Mouse (Mus musculus) hindbrain, embryonic 10.5 days (tissue): ENCODE data around the gene Ccdc125. TPM values are rescaled to one million over a fixed set of nuclear protein-coding genes. Genes with fewer than 3 reads are reported as not detected.

Source experiments
- DNase-seq: peaks from one replicate; pipeline ENCODE4 v3.0.0-alpha.2; 2017; ENCODE audit warnings: low spot score
- H3K27ac ChIP-seq: fragments of 300-500 bp; sonication (generic); 2 replicates; pipeline ENCODE4 v1.5.1; 2016; ENCODE audit warnings: mild to moderate bottlenecking, moderate library complexity
- H3K27me3 ChIP-seq: fragments of 300-500 bp; sonication (generic); 2 replicates; pipeline ENCODE4 v1.6.1; 2016; ENCODE audit warnings: mild to moderate bottlenecking; ENCODE audit not compliant: poor library complexity, insufficient read depth, severe bottlenecking
- H3K36me3 ChIP-seq: fragments of 300-500 bp; sonication (generic); 2 replicates; pipeline ENCODE4 v1.6.1; 2016; ENCODE audit warnings: mild to moderate bottlenecking, moderate library complexity
- H3K4me1 ChIP-seq: fragments of 300-500 bp; sonication (generic); replicated peaks from 2 replicates; pipeline ENCODE4 v1.6.1; 2016; ENCODE audit warnings: mild to moderate bottlenecking
- H3K4me3 ChIP-seq: fragments of 300-500 bp; sonication (generic); 2 replicates; pipeline ENCODE4 v1.5.1; 2016; ENCODE audit warnings: mild to moderate bottlenecking, moderate library complexity
- H3K9me3 ChIP-seq: fragments of 300-500 bp; sonication (generic); 2 replicates; pipeline ENCODE4 v1.6.1; 2016; ENCODE audit warnings: mild to moderate bottlenecking, moderate library complexity
- WGBS: fragments of 180-500 bp; shearing (Covaris S2); methylation state at CpG from one replicate; pipeline ENCODE4 v1.1.7; 2016; 5-methylcytosine and 5-hydroxymethylcytosine counted together
- polyA plus RNA-seq: library from polyadenylated mRNA; unstranded; fragments of >200 nt; fragmentation: Nextera tagmentation; extraction: Ambion mirVana; gene quantifications from 2 replicates; pipeline ENCODE4 v1.2.1, GENCODE M21; 2016

The Ccdc125 gene
- polyA plus RNA-seq, 1 experiment from 2014 or later, result 2.2 TPM

DNA sequence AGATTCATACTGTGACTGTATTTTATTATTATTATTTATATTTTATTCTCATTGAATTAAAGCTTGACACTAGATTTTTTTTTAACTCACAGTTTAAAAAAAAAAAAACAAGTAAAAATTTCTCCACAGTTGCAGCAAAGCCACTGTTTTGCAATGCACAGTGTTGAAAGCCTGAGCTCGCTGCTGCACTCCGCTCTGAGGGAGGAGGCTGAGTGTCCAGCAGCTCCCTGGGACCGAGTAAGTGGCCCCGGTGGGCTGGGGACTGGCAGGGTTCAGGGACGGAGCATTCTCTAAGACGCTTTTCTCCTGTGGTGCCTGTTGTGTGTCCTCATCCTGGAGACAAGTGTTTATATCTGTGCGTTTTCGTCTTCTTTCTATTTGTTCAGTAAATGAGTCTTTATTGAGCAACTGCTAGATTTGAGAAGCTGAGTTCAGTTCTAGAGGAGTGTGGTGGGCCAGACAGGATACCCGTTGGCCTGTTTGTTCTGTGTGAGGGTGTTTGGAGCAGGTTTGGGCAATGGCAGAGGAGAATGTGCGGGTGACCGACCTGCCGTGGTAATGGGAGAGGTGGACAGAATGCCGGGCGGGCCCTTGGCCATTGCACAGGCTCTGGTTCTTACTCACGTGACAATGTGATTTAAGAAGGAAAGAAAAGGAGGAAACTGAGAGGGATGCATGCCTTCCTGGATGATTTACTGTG, 6.6 kb downstream of the Ccdc125 start:
- 90% methylated on average over 15 of the region's 15 CpGs for WGBS
- Histone ChIP-seq H3K27ac (no peak overlapping the region), H3K27me3 (no peaks in the 10 kb centered on the region), H3K36me3 (no peaks in the 10 kb centered on the region), H3K4me3 (no peak overlapping the region), H3K4me1 (no peaks in the 10 kb centered on the region), H3K9me3 (no peaks in the 10 kb centered on the region; the same call in 1 of the 2 replicates)
- DNase-seq, result no peak

DNA sequence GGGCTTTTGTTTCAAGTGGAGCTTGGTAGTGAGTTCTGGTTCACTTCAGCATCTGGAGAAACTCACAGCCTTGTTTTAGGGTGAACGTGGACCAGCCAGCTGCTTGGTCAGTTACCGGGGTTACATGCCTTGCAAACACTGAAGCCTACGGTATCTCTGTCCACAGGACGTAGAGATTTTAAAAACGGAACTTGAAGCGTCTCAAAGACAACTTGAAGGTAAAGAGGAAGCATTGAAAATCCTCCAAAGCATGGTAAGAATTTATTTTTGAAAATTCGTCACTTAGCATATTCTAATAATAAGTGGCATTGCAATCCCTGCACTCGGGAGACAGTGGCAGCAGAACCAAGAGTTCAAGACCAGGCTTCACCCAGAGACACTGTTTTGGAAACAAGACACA, 12.1 kb downstream of the Ccdc125 start:
- H3K27me3 ChIP-seq, result no peaks in the 10 kb centered on the region
- DNase-seq, result no peak
- no peaks in the 10 kb centered on the region for H3K9me3 ChIP-seq
- H3K27ac ChIP-seq, result no peak overlapping the region
- no peaks in the 10 kb centered on the region for H3K4me1 ChIP-seq
- H3K4me3 ChIP-seq, result no peak overlapping the region
- WGBS, result 89% methylated on average over 8 of the region's 8 CpGs
- no peaks in the 10 kb centered on the region for H3K36me3 ChIP-seq

DNA sequence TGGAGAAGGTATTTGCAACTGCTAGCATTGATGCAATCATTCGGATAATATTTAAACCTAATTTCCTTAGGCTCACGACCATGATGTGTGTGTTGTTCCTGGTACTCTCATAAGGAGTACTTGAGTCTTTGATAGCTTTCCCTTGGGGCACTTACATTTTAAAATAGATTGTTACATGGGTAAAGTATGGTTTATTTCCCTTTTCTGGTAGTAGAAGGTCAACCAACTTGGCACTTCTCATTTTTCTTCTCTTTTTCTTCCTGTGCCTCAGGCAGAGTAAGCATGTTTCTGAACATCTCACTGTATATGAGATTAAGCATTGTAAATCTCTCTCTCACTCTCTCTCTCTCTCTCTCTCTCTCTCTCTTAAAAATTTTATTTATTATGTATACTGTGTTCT, 13.3 kb downstream of the Ccdc125 start:
- no peak for DNase-seq
- WGBS, result 89% methylated on average over 2 of the region's 2 CpGs
- no peaks in the 10 kb centered on the region for H3K9me3 ChIP-seq

DNA sequence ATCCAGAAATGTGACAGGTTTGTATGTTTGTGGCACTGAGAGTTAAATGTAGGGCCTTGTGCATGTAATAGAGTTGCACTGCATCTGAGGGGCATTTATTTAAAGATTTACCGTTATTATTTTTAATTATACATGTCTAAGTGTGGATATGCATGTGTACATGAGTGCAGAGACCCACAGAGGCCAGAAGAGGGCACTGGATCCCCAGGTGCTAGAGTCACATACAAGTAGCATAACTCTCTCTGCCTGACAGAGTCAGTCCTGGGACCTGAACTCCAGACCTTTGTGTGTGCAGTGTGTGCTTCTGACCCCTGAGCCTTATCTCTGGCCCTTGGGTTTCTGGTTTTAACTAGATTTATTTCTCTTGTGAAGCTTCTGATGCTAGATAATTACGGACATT, 14.8 kb downstream of the Ccdc125 start:
- 66% methylated on average over 2 of the region's 2 CpGs for WGBS
- H3K4me1 ChIP-seq, result no peaks in the 10 kb centered on the region
- no peak overlapping the region for H3K27ac ChIP-seq
- no peaks in the 10 kb centered on the region for H3K9me3 ChIP-seq
- no peaks in the 10 kb centered on the region for H3K36me3 ChIP-seq
- no peaks in the 10 kb centered on the region for H3K27me3 ChIP-seq
- DNase-seq, result no peak
- no peak overlapping the region for H3K4me3 ChIP-seq

More for the DNA sequence above, 13.3 kb downstream of the Ccdc125 start:
- Histone ChIP-seq H3K27me3 (no peaks in the 10 kb centered on the region), H3K4me3 (no peak overlapping the region), H3K36me3 (no peaks in the 10 kb centered on the region), H3K4me1 (no peaks in the 10 kb centered on the region), H3K27ac (no peak overlapping the region)

DNA sequence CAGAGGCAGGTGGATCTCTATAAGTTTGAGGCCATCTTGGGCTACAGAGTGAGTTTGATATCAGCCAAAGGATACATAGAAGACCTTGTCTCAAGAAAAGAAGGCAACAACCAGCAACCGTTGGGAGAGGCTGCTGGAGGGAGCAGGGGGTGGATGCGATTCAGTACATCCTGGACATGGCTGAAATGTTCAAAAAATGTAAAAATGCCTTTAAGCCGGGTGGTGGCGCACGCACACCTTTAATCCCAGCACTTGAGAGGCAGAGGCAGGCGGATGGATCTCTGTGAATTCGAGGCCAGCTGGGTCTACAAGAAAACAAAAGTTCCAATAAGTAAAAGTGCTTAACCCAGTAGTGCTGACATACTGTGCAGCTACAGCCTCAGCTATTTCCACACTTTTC, 18.0 kb downstream of the Ccdc125 start:
- H3K4me3 ChIP-seq, result no peak overlapping the region
- DNase-seq, result no peak
- no peaks in the 10 kb centered on the region for H3K36me3 ChIP-seq
- no peaks in the 10 kb centered on the region for H3K9me3 ChIP-seq
- no peaks in the 10 kb centered on the region for H3K27me3 ChIP-seq
- H3K4me1 ChIP-seq, result no peaks in the 10 kb centered on the region
- 69% methylated on average over 7 of the region's 7 CpGs for WGBS
- H3K27ac ChIP-seq, result no peak overlapping the region

DNA sequence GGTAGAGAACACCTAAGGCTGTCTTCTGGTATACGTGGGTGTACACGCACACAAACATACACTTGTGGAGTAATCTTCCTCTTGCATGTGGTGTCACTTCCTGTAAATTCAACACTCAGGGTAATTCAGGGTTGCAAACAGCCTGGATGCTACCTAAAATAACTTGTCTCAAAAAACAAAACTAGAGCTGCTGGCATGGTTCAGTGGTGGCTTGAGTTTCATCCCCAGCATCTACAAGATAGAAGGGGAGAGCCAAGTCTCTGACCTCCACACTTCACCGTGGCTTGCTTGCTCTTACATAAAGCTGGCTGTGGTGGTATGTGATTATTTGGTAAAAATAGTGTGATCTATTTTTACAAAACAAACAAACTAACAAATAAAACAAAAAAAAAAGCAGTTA, 28.0 kb downstream of the Ccdc125 start:
- peaks cover 71% of the 10 kb centered on the region for H3K36me3 ChIP-seq
- 96% methylated on average over 3 of the region's 3 CpGs for WGBS

DNA sequence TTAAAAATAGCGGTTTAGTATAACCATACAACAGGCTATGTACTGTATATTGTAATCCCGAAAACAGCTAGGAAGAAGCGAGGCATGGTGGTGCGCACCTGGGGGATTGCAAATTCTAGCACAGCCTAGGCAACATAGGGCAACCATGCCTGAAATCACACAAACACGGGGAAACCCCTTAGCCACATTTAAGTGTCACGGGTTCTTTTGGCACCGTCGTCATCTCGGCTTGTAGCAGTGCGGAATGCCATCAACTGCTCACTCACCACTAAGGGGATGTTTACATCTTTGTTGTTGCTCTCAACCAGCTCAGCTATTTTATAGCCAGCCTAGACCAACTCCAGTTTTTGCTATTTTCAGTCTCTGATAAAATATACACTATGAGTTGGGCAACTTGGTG, 29.3 kb downstream of the Ccdc125 start:
- Histone ChIP-seq H3K4me3 (no peak overlapping the region), H3K27me3 (no peaks in the 10 kb centered on the region), H3K36me3 (peaks cover 84% of the 10 kb centered on the region), H3K27ac (no peak overlapping the region), H3K9me3 (0 out of 2 replicates have a peak, but pooled peaks cover 1% of the 10 kb centered on the region), H3K4me1 (no peaks in the 10 kb centered on the region)
- 96% methylated on average over 10 of the region's 10 CpGs for WGBS
- DNase-seq, result no peak

More for the DNA sequence above, 28.0 kb downstream of the Ccdc125 start:
- Histone ChIP-seq H3K4me3 (no peak overlapping the region), H3K27me3 (no peaks in the 10 kb centered on the region), H3K9me3 (no peaks in the 10 kb centered on the region), H3K27ac (no peak overlapping the region), H3K4me1 (no peaks in the 10 kb centered on the region)
- DNase-seq, result no peak

DNA sequence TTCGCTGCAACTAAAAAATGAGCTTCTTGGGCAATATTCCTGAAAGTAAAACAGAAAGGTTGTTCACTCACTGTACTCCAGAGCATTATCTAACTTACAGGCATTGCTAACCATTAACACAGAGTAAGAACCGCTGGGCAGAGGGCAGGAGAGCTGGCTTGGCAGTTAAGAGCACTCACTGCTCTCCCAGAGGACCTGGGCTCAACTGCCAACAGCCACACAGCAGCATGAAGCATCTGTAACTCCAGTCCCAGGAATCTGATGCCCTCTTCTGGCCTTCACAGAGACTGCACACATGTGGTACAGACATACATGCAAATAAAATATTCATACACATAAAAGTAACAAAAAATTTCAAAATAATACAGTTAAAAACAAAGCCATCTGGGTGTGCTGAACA, 34.0 kb downstream of the Ccdc125 start:
- no peak for DNase-seq
- H3K27me3 ChIP-seq, result no peaks in the 10 kb centered on the region
- no peak overlapping the region for H3K4me3 ChIP-seq
- peaks cover 98% of the 10 kb centered on the region for H3K36me3 ChIP-seq
- 99% methylated on average over 2 of the region's 2 CpGs for WGBS
- H3K27ac ChIP-seq, result no peak overlapping the region
- H3K4me1 ChIP-seq, result no peaks in the 10 kb centered on the region
- H3K9me3 ChIP-seq, result 0 out of 2 replicates have a peak, but pooled peaks cover 4% of the 10 kb centered on the region

DNA sequence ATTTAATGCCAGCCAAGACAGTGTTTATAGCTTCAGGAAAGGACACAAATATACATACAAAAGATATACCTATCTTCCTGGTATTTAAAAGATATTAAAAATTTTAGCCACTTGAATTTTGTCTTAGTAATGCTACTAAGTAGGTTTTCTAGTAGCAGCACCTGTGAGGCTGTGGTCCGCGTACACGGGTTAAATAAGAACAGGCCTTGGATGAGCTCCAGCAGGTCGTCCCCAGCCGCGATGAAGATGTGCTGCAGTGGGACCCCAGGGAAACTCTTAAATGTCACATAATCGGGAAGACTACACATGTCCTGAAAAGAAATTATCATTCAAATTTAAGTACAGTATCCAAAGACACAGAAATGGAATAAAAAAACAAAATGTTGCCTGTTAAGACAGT, 36.7 kb downstream of the Ccdc125 start:
- Histone ChIP-seq H3K4me1 (no peaks in the 10 kb centered on the region), H3K27me3 (no peaks in the 10 kb centered on the region), H3K36me3 (peaks cover 98% of the 10 kb centered on the region), H3K27ac (no peak overlapping the region), H3K9me3 (0 out of 2 replicates have a peak, but pooled peaks cover 4% of the 10 kb centered on the region), H3K4me3 (no peak overlapping the region)
- no peak for DNase-seq
- 95% methylated on average over 7 of the region's 7 CpGs for WGBS

DNA sequence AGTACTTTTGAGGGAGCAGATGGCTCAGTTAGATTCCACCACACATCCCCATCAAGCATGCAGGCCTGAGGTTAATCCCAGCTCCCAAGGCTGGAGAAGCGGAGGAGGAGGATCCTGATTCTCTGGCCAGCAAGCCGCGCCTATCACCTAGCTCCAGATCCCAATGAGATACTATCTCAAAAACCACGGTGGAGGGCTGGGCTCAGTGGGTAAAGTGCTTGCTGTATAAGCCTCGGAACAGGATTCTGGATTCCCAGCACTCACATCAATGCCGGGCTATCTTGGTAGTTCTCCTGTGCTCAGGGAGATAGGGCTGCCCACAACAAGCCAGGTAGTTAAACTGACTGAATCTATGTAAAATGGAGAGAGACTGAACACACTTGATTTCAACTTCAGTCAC, 46.0 kb downstream of the Ccdc125 start:
- Histone ChIP-seq H3K9me3 (no peaks in the 10 kb centered on the region), H3K4me3 (no peak overlapping the region), H3K27ac (no peak overlapping the region), H3K4me1 (no peaks in the 10 kb centered on the region), H3K27me3 (no peaks in the 10 kb centered on the region), H3K36me3 (peaks cover 97% of the 10 kb centered on the region)
- WGBS, result 93% methylated on average over 6 of the region's 6 CpGs
- DNase-seq, result no peak

DNA sequence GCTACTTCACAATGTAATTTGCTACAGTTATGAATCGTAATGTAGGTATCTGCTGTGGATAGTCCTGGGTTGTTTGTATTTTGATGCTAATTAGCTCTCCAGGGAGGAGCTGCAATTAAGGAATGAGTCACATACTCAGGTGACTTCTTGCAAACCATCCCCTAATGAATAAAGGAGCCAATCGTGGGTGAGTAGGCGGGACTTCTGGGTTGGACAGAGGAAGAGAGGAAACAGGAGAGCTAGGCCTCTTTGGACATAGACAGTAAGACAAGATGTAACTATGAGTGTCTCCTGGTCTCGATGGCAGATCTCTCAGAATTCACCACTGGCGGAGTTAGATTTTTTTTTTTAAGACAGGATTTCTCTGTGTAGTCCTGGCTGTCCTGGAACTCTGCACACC, 52.1 kb downstream of the Ccdc125 start:
- 93% methylated on average over 5 of the region's 5 CpGs for WGBS
- no peak for DNase-seq
- H3K4me1 ChIP-seq, result no peaks in the 10 kb centered on the region

DNA sequence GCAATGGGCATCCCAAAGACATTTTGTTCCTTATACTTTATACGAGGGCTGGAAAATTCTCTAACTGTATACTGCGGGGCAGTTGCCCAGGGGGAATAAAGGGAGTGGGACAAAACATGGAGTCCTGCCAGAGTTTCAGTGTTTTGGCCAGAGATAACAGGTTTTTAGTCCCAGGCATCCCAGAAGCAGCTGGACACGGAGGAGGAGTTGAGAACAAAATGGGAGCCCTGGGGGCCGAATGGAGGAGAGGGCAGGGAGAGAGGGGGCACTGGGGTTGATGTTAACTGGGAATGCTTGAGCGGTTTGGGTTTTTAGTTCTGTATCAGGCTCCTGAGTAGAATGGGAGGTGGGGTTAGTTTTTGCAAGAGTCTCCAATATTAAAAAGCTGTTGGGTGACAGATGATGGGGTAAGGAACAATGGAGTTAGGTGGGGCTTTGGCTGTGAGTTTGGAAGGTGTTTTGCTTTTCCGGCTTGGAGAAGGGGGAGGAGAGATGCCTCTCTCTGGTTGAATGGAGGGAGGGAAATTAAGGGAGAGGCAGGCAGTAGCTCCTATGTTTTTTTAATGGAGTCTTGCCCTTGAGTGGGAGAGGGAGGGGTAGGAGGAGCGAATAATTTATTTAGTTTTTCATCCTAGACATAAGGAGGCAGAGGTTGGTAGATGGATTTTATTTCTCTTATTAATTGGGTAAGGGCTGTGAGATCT, 54.7 kb downstream of the Ccdc125 start:
- peaks cover 91% of the 10 kb centered on the region for H3K36me3 ChIP-seq
- peaks cover 4% of the 10 kb centered on the region for H3K4me1 ChIP-seq
- WGBS, result 82% methylated on average over 7 of the region's 7 CpGs
- DNase-seq, result no peak
- H3K9me3 ChIP-seq, result no peaks in the 10 kb centered on the region
- no peaks in the 10 kb centered on the region for H3K27me3 ChIP-seq
- no peak overlapping the region for H3K27ac ChIP-seq
- H3K4me3 ChIP-seq, result no peak overlapping the region

More for the DNA sequence above, 52.1 kb downstream of the Ccdc125 start:
- H3K27ac ChIP-seq, result no peak overlapping the region
- H3K4me3 ChIP-seq, result no peak overlapping the region
- H3K27me3 ChIP-seq, result no peaks in the 10 kb centered on the region
- H3K36me3 ChIP-seq, result peaks cover 91% of the 10 kb centered on the region
- no peaks in the 10 kb centered on the region for H3K9me3 ChIP-seq

DNA sequence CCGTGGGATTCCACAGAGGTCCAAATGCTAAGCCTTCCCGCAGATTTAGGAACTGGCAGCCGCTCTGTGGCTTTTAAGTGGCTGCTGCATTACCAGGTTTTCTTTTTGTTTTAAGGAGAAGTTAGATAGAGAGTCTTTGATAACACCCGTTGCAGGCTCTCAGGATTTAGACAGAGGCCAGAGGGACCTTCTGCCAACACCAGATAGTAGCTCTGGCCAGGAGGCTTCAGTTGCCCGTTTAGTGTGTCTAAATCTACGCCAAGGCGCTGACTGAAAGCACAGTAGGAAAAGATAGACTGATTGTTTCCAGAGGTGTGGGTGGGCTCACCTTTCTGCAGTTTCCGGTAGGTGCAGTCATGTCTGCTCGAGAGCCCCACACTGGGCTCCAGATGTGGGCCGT, 55.7 kb downstream of the Ccdc125 start:
- WGBS, result 89% methylated on average over 10 of the region's 10 CpGs

More for the DNA sequence above, 55.7 kb downstream of the Ccdc125 start:
- no peak for DNase-seq
- H3K27ac ChIP-seq, result no peak overlapping the region
- H3K4me1 ChIP-seq, result peaks cover 14% of the 10 kb centered on the region
- no peaks in the 10 kb centered on the region for H3K27me3 ChIP-seq
- no peak overlapping the region for H3K4me3 ChIP-seq
- peaks cover 82% of the 10 kb centered on the region for H3K36me3 ChIP-seq
- no peaks in the 10 kb centered on the region for H3K9me3 ChIP-seq
